Mouse (Mus musculus) left cerebral cortex, postnatal 36 days (tissue): ENCODE measurements around the gene Ndufb6. TPM values are rescaled to one million over a fixed set of nuclear protein-coding genes. Genes with fewer than 3 reads are reported as not detected.
"Not testable (repeated sequence)": the region's sequence is repeated elsewhere in the genome, so short reads cannot be mapped to it uniquely, and the experiment has no call there.

Source experiments
- DNase-seq, 2 experiments: peaks; one replicate each; pipeline ENCODE4 v3.0.0; 2021 to 2022; ENCODE audit warnings: low spot score in 2 of 2, mixed read lengths in 1 of 2
- intact Hi-C: fragments of 180-260 bp; cut with DNase I; formaldehyde crosslinking; loops from one replicate; pipeline ENCODE4 v1.15.1; 2025
- total RNA-seq, 2 experiments: library from RNA; stranded (reverse); gene quantifications; 2 replicates each; pipeline ENCODE4 v1.2.3; 2021

Gene Ndufb6
- total RNA-seq = 100 to 1,000 TPM; 170 to 180 TPM

DNA sequence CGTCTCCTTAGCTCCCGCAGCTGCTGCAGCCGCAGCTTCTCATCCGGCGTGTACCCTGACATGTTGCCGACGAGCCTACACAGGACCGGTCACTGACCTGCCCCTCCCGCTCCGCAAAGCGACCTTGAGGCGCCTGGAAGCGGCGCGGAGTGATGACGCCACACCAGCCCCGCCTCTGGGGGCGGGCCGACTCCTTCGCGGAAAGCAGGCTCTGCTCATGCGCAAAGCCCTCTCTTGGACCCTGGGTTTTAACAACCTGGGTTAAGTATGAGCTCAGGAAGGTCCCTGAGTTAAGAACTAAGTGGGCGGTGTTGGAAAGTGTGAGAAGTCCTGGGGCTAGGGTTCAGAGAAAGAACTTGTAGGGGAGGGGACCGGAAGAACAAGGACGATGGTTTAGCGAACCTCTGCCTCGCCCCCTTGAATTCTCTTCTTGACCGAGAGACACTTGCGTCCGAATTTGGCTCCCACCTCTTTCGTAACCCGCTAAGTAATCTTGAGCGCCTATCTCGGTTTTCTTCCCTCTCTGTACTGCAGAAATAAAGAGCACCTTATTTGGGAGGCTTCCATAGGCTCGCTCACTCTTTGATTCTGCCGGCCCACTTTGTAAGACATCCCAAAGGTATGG lies at the start of gene Ndufb6:
TSS of gene Ndufb6 (minus strand) at position 146 of the 625 bp plus-strand sequence.
- peak; percentile 90 to 92 for DNase-seq
- intact Hi-C loops = loop anchor here (1.0 to 2.0 kb wide), 2 partner anchors 10 to 137 kb away; partner anchors contain the start of genes Aco1, Smim27 and Topors

- intact Hi-C loops = no loop called here
- no peak for DNase-seq
Observed at GRCm38 (mm10) chr4:40327161-40327560, 47.9 kb upstream of the Ndufb6 start.

- intact Hi-C loops = no loop called here
- DNase-seq = no peak
Observed at GRCm38 (mm10) chr4:40324620-40325019, 45.4 kb upstream of the Ndufb6 start.

GRCm38 (mm10) chr4:40317404-40317803 lies 38.2 kb upstream of the Ndufb6 start:
- intact Hi-C loops = no loop called here
- no peak for DNase-seq

DNA sequence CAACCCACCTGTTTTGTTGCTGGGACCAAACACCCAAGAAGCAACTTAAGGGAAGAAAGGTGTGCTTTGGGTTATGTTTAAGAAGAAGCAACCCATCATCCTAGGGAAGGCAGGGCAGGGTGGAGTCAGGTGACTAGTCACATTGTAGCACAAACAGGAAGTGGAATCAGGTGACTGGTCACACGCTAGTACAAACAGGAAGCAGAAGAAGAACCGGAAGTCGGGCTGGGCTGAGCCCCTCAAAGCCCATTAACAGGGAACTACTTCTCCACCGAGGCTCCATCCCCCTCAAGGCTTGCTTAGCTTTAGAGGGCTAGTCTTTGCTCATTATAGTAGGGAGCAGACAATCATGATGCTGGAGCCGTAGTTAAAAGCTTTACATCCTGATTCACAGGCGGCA lies 33.8 kb upstream of the Ndufb6 start:
- intact Hi-C loops = no loop called here
- DNase-seq = no peak

DNA sequence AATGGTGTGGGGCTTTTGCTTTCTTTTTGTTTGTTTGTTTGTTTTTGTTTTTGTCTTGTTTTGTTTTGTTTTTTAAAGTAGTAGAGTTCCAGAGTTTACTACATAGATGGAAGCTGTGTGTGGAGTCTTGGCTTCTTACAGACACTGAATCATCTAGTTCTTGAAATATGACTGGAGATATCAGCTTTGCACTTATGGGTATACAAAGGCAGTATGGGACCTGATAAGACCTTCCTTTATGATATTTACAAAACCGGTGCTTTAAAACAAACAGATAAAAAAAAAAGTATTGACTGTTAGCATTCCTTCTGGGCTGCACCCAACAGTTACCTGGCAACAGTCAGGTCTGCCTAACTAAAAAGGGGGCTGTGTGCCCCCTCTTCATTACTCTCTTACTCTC lies 33.0 kb upstream of the Ndufb6 start:
- intact Hi-C loops = no loop called here
- DNase-seq = no peak

DNA sequence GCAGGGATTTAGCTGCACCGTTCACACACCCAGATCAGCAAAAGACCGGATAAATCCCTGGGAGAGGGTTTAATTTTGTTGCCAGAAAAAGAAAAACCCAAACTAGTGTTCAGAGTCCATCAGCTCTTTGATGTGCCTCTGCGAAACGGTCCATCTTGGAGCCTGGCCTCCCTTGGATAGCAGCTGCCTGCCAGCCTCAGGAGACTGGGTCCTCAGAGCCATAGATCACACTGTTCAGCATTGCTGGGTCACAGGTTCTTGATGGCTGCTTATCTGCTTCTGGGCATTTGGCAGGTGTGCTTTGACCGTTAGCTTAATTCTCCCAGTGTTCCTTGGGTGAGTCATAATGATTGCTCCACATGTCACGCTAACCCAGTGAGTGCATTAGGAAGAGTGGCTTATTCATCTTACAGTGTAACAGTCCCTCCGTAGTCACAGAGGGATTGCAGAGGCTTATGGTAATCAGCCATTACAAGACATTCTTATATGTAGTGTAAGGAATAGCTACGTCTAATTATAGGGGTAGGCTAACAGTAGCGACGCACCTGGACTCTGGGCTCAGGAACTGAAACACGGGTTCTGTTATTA lies 31.7 kb upstream of the Ndufb6 start:
- intact Hi-C loops = no loop called here
- DNase-seq = no peak

GRCm38 (mm10) chr4:40309682-40310081 lies 30.5 kb upstream of the Ndufb6 start:
- intact Hi-C loops = no loop called here
- DNase-seq = no peak

- DNase-seq = no peak
- intact Hi-C loops = loop anchor here (5.0 kb wide), 1 partner anchor 170 kb away; the partner anchor contains the start of gene Tmem215
Observed at GRCm38 (mm10) chr4:40302445-40303125, 23.4 kb upstream of the Ndufb6 start.

DNA sequence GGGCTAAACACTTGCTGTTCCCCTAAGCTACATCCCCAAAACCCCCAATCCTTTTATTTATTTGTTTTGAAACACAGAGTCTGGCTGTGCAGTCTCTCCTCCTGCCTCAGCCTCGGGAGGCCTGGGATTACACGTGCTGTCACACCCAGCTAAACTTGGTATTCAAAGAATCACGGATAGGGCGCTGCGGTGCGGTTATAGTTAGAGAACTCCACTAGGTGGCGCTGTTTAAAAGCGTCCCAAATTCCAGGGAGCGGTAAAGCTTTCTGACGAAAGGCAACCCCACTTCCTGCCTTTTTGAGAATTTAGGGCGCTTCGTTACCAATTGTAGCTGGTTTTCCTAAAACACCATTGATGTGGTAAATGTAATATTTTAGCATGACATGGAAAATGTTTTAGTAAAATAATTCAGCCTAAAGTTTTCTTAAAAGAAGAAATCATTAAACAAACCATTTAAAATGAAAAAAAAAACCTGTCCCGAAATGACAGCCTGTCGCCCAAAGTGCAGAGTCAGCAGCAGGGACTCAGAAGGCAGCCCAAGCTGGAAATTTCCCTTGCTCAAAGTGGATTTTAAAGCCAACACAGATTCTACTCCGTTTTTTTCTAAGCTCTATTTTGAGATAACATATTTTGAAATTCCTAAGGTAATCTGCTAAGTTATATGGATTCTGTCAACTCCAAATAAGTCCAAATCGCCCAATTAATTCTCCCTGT lies 22.0 kb upstream of the Ndufb6 start:
- intact Hi-C loops = loop anchor here (1.0 to 5.0 kb wide), 2 partner anchors 171 to 381 kb away; partner anchors contain the start of gene Tmem215
- DNase-seq = peak; percentile 79 to 85

DNA sequence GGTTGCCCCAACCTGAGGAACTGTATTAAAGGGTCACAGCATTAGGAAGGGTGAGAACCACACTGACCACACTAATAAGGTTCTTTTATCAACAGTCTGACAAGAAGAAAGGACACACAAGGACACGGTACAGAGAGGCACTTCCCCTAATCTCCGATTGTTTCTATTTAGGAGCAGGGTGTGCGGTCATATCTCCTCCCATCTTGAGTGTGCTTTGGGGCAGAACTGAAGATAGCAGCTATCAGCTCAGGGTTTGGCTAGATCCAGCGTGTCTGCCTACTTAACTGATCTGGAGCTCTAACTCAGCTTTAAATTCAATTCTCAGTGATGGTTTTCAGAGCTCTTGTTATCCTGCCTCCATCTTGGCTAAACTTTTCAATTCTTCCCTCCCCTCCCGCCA lies 19.9 kb upstream of the Ndufb6 start:
- intact Hi-C loops = no loop called here
- DNase-seq = no peak

- DNase-seq, intact Hi-C loops: not testable (repeated sequence)
Observed at GRCm38 (mm10) chr4:40291511-40291910, 12.3 kb upstream of the Ndufb6 start.

- intact Hi-C loops = loop anchor here (5.0 kb wide), 2 partner anchors 107 to 393 kb away; no protein-coding TSS in a partner anchor
- DNase-seq = no peak
Observed at GRCm38 (mm10) chr4:40289046-40289445, 9.8 kb upstream of the Ndufb6 start.

GRCm38 (mm10) chr4:40287415-40287814 lies 8.2 kb upstream of the Ndufb6 start:
- intact Hi-C loops = loop anchor here (2.0 to 5.0 kb wide), 3 partner anchors 105 to 395 kb away; no protein-coding TSS in a partner anchor
- no peak for DNase-seq

- peak; percentile 40 to 51 for DNase-seq
- intact Hi-C loops = loop anchor here (5.0 kb wide), 2 partner anchors 103 to 397 kb away; no protein-coding TSS in a partner anchor
Observed at GRCm38 (mm10) chr4:40285582-40285981, 6.4 kb upstream of the Ndufb6 start.

DNA sequence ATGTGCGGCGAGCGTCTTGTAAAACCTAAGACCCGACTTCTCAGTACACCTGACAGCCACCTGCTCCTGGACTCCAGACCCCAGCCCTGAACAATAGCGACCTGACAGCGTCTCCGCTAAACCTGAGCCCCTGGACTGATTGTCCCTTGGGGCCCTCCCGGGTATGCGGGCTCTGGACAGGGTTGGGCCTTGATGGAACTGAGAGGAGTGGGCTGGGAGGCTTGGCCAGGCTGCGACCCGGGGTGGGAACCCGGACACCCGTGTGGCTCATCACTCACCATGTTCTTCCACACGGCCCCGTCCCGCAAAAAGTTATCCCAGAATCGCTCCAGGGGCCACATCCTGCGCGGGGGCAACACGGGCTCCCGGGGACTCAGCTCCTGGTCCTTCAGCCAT lies 343 bp downstream of the Ndufb6 start:
- peak in 1 of 2 experiments; percentile 15 for DNase-seq
- intact Hi-C loops = loop anchor here (1.0 to 2.0 kb wide), 2 partner anchors 10 to 136 kb away; partner anchors contain the start of genes Aco1, Smim27 and Topors

DNA sequence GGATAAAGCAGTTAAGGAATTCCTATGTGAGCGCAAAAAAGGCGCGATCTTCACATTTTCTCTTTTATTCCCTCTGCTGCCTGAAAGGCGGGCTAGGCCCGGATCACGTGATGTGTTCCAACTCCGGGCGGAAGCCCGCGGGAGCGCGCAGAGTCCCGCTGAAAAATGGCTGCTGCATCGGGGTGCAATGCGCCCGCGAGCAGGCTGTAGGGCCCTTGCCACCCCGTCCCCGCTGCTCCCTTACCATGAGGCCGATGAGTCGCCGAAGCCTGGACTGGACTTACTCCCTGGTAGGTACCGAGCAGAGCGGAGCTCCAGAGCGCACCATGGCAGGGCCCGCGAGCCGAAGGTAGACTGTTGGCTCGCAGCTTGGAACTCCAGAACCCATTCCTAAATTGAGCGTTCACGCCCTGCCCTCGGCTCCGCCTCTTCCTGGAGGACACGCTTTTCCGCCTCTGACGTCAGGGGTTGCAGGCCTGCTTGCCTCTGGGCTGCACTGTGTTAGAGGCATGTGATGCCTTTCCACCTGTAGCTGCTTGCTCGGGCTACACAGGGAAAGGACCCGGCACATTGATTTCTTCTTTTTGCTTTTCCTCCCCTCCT lies 9.7 kb downstream of the Ndufb6 start, which contains the start of the genes Smim27 and Topors:
TSS of gene Smim27 (plus strand) at position 150 of the 603 bp plus-strand sequence.
TSS of gene Topors (minus strand) at position 421 of the 603 bp plus-strand sequence.
- intact Hi-C loops = loop anchor here (1.0 kb wide), 1 partner anchor 10 kb away; the partner anchor contains the start of gene Ndufb6
- DNase-seq = peak; percentile 95 to 96

GRCm38 (mm10) chr4:40268835-40269234 lies 10.4 kb downstream of the Ndufb6 start:
- no peak for DNase-seq
- intact Hi-C loops = loop anchor here (1.0 kb wide), 1 partner anchor 10 kb away; the partner anchor contains the start of gene Ndufb6
